Mouse (Mus musculus): Measurements from ENCODE around the gene Nkain1. TPM values are rescaled to one million over a fixed set of nuclear protein-coding genes. Genes with fewer than 3 reads are reported as not detected.

Gene Nkain1
- polyA plus RNA-seq, 1 experiment = 42.0 TPM

DNA sequence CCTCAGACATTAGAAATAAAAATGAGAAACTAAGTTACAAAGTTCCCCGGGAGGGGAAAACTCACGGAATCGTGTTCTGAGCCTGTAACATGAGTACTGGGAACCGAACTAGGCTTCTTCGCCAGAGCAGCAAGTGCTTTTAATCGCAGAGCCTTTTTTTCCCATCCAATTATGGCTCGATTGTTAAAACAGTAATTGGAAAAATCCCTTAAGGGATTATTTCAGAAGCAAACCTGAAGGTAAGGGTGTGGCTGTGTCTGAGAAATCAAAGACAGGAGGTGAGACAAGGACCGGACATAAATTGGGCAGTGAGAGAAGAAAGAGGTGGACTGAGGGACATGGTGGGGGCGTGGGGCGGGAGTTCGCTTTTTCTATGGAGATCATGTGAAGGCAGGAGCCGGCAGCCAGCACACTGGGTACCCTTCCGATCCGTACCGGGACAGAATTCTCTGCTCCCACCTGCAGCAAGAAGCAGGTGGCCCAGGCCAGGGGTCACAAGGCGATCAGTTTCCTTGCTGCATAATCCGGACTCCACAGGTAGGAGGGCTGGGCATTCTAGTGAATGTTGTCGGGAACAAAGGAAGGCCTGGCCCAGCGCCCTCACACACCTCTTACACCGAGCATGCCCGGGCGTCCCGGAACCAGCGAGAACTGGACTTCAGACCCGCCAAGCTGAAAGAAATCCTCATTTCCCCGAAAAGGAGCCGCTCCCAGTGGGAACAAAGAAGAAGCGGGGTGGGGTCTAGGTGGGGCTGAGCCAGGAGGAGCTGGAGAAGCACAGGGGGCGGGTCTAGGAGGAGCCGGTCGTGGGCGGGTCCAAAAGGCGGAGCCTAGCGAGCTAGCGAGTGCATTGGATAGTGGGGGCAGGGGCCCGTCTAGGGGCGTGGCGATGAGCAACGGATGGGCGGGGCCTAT lies 54.1 kb downstream of the Nkain1 start:
- TF ChIP-seq CTCF (IDR thresholded peaks at IDR 0.05; ENCODE audit: extremely low read depth, insufficient read depth, low read length) = no peak
- no peak for TF ChIP-seq POLR2A (IDR thresholded peaks at IDR 0.05; ENCODE audit: extremely low read depth, insufficient read depth, low read length)
- Histone ChIP-seq H3K27ac (ENCODE audit: insufficient read depth, low read length) (no peak overlapping the region), H3K4me1 (ENCODE audit: control insufficient read depth, insufficient read depth, low read length) (no peaks in the 10 kb centered on the region), H3K4me3 (ENCODE audit: insufficient read depth, low read length) (peak overlapping the region; percentile 43)

DNA sequence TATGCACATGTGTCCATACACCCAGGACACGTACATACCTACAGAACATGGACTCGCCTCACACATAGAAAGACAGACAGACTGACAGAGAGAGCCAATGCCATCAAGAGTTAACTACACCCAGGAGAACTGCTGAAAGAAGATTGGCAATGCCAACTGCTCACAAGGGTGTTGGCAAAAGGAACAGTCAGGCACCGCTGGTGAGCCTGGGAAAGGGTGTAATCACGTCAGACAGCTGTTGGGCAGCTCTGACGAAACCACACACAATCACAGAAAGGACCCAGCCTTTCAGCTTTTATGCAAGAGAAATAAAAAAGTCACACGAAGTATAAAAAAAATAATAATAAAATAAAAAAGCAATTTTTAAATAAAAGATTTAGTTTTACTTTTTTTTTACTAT lies 57.5 kb downstream of the Nkain1 start:
- Histone ChIP-seq H3K4me3 (ENCODE audit: insufficient read depth, low read length) (no peak overlapping the region), H3K27ac (ENCODE audit: insufficient read depth, low read length) (no peak overlapping the region), H3K4me1 (ENCODE audit: control insufficient read depth, insufficient read depth, low read length) (no peaks in the 10 kb centered on the region)
- TF ChIP-seq CTCF (IDR thresholded peaks at IDR 0.05; ENCODE audit: extremely low read depth, insufficient read depth, low read length) = no peak
- no peak for TF ChIP-seq POLR2A (IDR thresholded peaks at IDR 0.05; ENCODE audit: extremely low read depth, insufficient read depth, low read length)

Other genes starting within 250 kb of the Nkain1 start
- 77.8 and 84.7 TPM in 2 replicates for gene Zcchc17, start 214.2 kb downstream of the Nkain1 start, polyA plus RNA-seq (2012; rRNA removed)
- gene Snrnp40, start 214.0 kb downstream of the Nkain1 start, polyA plus RNA-seq (2012; rRNA removed) = 30.1 and 32.6 TPM in 2 replicates
- gene Pum1, start 89.1 kb upstream of the Nkain1 start, polyA plus RNA-seq (2012; rRNA removed) = 58.1 and 59.2 TPM in 2 replicates
- 81.5 and 83.1 TPM in 2 replicates for gene Sdc3, start 218.4 kb upstream of the Nkain1 start, polyA plus RNA-seq (2012; rRNA removed)